Mouse (Mus musculus) embryonic facial prominence, embryonic 10.5 days (tissue): ENCODE results near the gene Fermt2. TPM values are rescaled to one million over a fixed set of nuclear protein-coding genes. Genes with fewer than 3 reads are reported as not detected.

Experiments
- DNase-seq: peaks from one replicate; pipeline ENCODE4 v3.0.0-alpha.2; 2017; ENCODE audit warnings: low spot score
- H3K27ac ChIP-seq: fragments of 300-500 bp; sonication (generic); replicated peaks from 2 replicates; pipeline ENCODE4 v1.5.1; 2016; ENCODE audit warnings: mild to moderate bottlenecking
- H3K27me3 ChIP-seq: fragments of 300-500 bp; sonication (generic); replicated peaks from 2 replicates; pipeline ENCODE4 v1.6.1; 2016; ENCODE audit warnings: low read depth, mild to moderate bottlenecking; ENCODE audit not compliant: poor library complexity, severe bottlenecking
- H3K36me3 ChIP-seq: fragments of 300-500 bp; sonication (generic); replicated peaks from 2 replicates; pipeline ENCODE4 v1.6.1; 2016; ENCODE audit warnings: mild to moderate bottlenecking, moderate library complexity
- H3K4me1 ChIP-seq: fragments of 300-500 bp; sonication (generic); 2 replicates; pipeline ENCODE4 v1.6.1; 2016
- H3K4me3 ChIP-seq: fragments of 300-500 bp; sonication (generic); 2 replicates; pipeline ENCODE4 v1.5.1; 2016; ENCODE audit warnings: mild to moderate bottlenecking, moderate library complexity
- H3K9me3 ChIP-seq: fragments of 300-500 bp; sonication (generic); 2 replicates; pipeline ENCODE4 v1.6.1; 2016; ENCODE audit warnings: mild to moderate bottlenecking
- WGBS: fragments of 180-500 bp; shearing (Covaris S2); methylation state at CpG from one replicate; pipeline ENCODE4 v1.1.7; 2016; 5-methylcytosine and 5-hydroxymethylcytosine counted together
- polyA plus RNA-seq: library from polyadenylated mRNA; unstranded; fragments of >200 nt; fragmentation: Nextera tagmentation; extraction: Ambion mirVana; gene quantifications from 2 replicates; pipeline ENCODE4 v1.2.1, GENCODE M21; 2016

The Fermt2 gene
- polyA plus RNA-seq, 1 experiment from 2014 or later = 99.7 TPM

- no peak overlapping the region for H3K4me3 ChIP-seq
- WGBS = 65% methylated on average over 3 of the region's 3 CpGs
- no peak for DNase-seq
Observed at GRCm38 (mm10) chr14:45548118-45548517, 18.2 kb upstream of the Fermt2 start.

GRCm38 (mm10) chr14:45544905-45545304, 15.0 kb upstream of the Fermt2 start:
- peaks cover 9% of the 10 kb centered on the region for H3K4me1 ChIP-seq
- no peak overlapping the region for H3K4me3 ChIP-seq
- no peak overlapping the region for H3K27ac ChIP-seq
- H3K9me3 ChIP-seq = no peaks in the 10 kb centered on the region
- DNase-seq = no peak
- no peaks in the 10 kb centered on the region for H3K36me3 ChIP-seq
- H3K27me3 ChIP-seq = no peaks in the 10 kb centered on the region
- whole genome bisulfite sequencing = 85% methylated on average over 7 of the region's 7 CpGs

More at GRCm38 (mm10) chr14:45548118-45548517, 18.2 kb upstream of the Fermt2 start:
- no peaks in the 10 kb centered on the region for H3K36me3 ChIP-seq
- peaks cover 5% of the 10 kb centered on the region; the same call in 1 of the 2 replicates for H3K4me1 ChIP-seq
- no peak overlapping the region for H3K27ac ChIP-seq
- no peaks in the 10 kb centered on the region for H3K9me3 ChIP-seq
- H3K27me3 ChIP-seq = no peaks in the 10 kb centered on the region

GRCm38 (mm10) chr14:45544026-45544425, 14.1 kb upstream of the Fermt2 start:
- no peaks in the 10 kb centered on the region for H3K9me3 ChIP-seq
- 72% methylated on average over 5 of the region's 6 CpGs for WGBS

GRCm38 (mm10) chr14:45539659-45540468, 9.9 kb upstream of the Fermt2 start:
- Histone ChIP-seq H3K27me3 (no peaks in the 10 kb centered on the region), H3K4me3 (0 out of 2 replicates have a peak overlapping the region, but pooled peaks have one; percentile 30), H3K9me3 (no peaks in the 10 kb centered on the region), H3K27ac (peak overlapping the region; percentile 81), H3K36me3 (no peaks in the 10 kb centered on the region), H3K4me1 (peaks cover 19% of the 10 kb centered on the region)
- peak; percentile 80 for DNase-seq
- WGBS = 29% methylated on average over 12 of the region's 12 CpGs

More at GRCm38 (mm10) chr14:45544026-45544425, 14.1 kb upstream of the Fermt2 start:
- peaks cover 18% of the 10 kb centered on the region for H3K4me1 ChIP-seq
- H3K27me3 ChIP-seq = no peaks in the 10 kb centered on the region
- DNase-seq = no peak
- no peaks in the 10 kb centered on the region for H3K36me3 ChIP-seq
- no peak overlapping the region for H3K4me3 ChIP-seq
- no peak overlapping the region for H3K27ac ChIP-seq

GRCm38 (mm10) chr14:45530364-45531345, 737 bp upstream of the Fermt2 start:
- Histone ChIP-seq H3K36me3 (no peaks in the 10 kb centered on the region; the same call in 1 of the 2 replicates), H3K4me3 (peak overlapping the region; percentile 84), H3K27me3 (no peaks in the 10 kb centered on the region), H3K27ac (peak overlapping the region; percentile 98), H3K4me1 (peaks cover 35% of the 10 kb centered on the region), H3K9me3 (no peaks in the 10 kb centered on the region)
- DNase-seq = no peak
- WGBS = 1% methylated on average over 37 of the region's 37 CpGs

GRCm38 (mm10) chr14:45528861-45529260, 1.1 kb downstream of the Fermt2 start:
- peak overlapping the region; percentile 98 for H3K27ac ChIP-seq
- no peaks in the 10 kb centered on the region for H3K27me3 ChIP-seq
- H3K4me3 ChIP-seq = peak overlapping the region; percentile 84
- peaks cover 35% of the 10 kb centered on the region for H3K4me1 ChIP-seq
- peaks cover 6% of the 10 kb centered on the region for H3K36me3 ChIP-seq
- no peaks in the 10 kb centered on the region for H3K9me3 ChIP-seq
- peak; percentile 31 for DNase-seq
- WGBS = under 1% methylated on average over 13 of the region's 13 CpGs

- no peak for DNase-seq
- no peak overlapping the region for H3K27ac ChIP-seq
- 82% methylated on average over 11 of the region's 11 CpGs for WGBS
- H3K4me1 ChIP-seq = peaks cover 30% of the 10 kb centered on the region
- H3K9me3 ChIP-seq = no peaks in the 10 kb centered on the region
- H3K27me3 ChIP-seq = no peaks in the 10 kb centered on the region
- H3K36me3 ChIP-seq = peaks cover 28% of the 10 kb centered on the region
- no peak overlapping the region for H3K4me3 ChIP-seq
Observed at GRCm38 (mm10) chr14:45515771-45516170, 14.1 kb downstream of the Fermt2 start.

- H3K4me1 ChIP-seq = peaks cover 54% of the 10 kb centered on the region
- peaks cover 32% of the 10 kb centered on the region for H3K36me3 ChIP-seq
- H3K27ac ChIP-seq = 0 out of 2 replicates have a peak overlapping the region, but pooled peaks have one; percentile 10
- no peak overlapping the region for H3K4me3 ChIP-seq
- no peaks in the 10 kb centered on the region for H3K27me3 ChIP-seq
- no peaks in the 10 kb centered on the region for H3K9me3 ChIP-seq
- DNase-seq = no peak
- 45% methylated on average over 4 of the region's 4 CpGs for WGBS
Observed at GRCm38 (mm10) chr14:45510787-45511186, 19.1 kb downstream of the Fermt2 start.

GRCm38 (mm10) chr14:45507923-45508322, 22.0 kb downstream of the Fermt2 start:
- no peak overlapping the region for H3K4me3 ChIP-seq
- H3K27me3 ChIP-seq = no peaks in the 10 kb centered on the region
- H3K9me3 ChIP-seq = 0 out of 2 replicates have a peak, but pooled peaks cover 2% of the 10 kb centered on the region
- no peak for DNase-seq
- H3K27ac ChIP-seq = peak overlapping the region; percentile 62; the same call in 1 of the 2 replicates
- peaks cover 45% of the 10 kb centered on the region for H3K4me1 ChIP-seq
- WGBS = 40% methylated on average over 4 of the region's 4 CpGs
- peaks cover 51% of the 10 kb centered on the region for H3K36me3 ChIP-seq

GRCm38 (mm10) chr14:45507447-45507846, 22.5 kb downstream of the Fermt2 start:
- peaks cover 51% of the 10 kb centered on the region for H3K36me3 ChIP-seq
- H3K4me1 ChIP-seq = peaks cover 45% of the 10 kb centered on the region
- peak overlapping the region; percentile 62 for H3K27ac ChIP-seq
- no peaks in the 10 kb centered on the region for H3K27me3 ChIP-seq
- no peak for DNase-seq
- no peak overlapping the region for H3K4me3 ChIP-seq
- H3K9me3 ChIP-seq = 0 out of 2 replicates have a peak, but pooled peaks cover 2% of the 10 kb centered on the region
- WGBS = 62% methylated on average over 3 of the region's 3 CpGs

GRCm38 (mm10) chr14:45507032-45507431, 22.9 kb downstream of the Fermt2 start:
- Histone ChIP-seq H3K27me3 (no peaks in the 10 kb centered on the region), H3K27ac (peak overlapping the region; percentile 62), H3K4me3 (no peak overlapping the region), H3K9me3 (0 out of 2 replicates have a peak, but pooled peaks cover 2% of the 10 kb centered on the region), H3K4me1 (peaks cover 45% of the 10 kb centered on the region), H3K36me3 (peaks cover 51% of the 10 kb centered on the region)
- peak; percentile 50 for DNase-seq
- WGBS = 26% methylated on average over 6 of the region's 6 CpGs

- 93% methylated on average over 4 of the region's 4 CpGs for WGBS
- peaks cover 52% of the 10 kb centered on the region for H3K36me3 ChIP-seq
- no peak overlapping the region for H3K4me3 ChIP-seq
- no peak overlapping the region for H3K27ac ChIP-seq
- H3K9me3 ChIP-seq = 0 out of 2 replicates have a peak, but pooled peaks cover 2% of the 10 kb centered on the region
- H3K4me1 ChIP-seq = peaks cover 41% of the 10 kb centered on the region
- no peak for DNase-seq
- no peaks in the 10 kb centered on the region for H3K27me3 ChIP-seq
Observed at GRCm38 (mm10) chr14:45506165-45506564, 23.8 kb downstream of the Fermt2 start.
